Mouse (Mus musculus) C2C12 (cell line): ENCODE measurements around the gene Tmem256.

Source experiments
- CEBPB ChIP-seq: IDR thresholded peaks from one replicate; pipeline ENCODE4 v1.6.1; 2011; ENCODE audit warnings: low read depth, mild to moderate bottlenecking, control low read depth, moderate library complexity
- CTCF ChIP-seq: IDR thresholded peaks from one replicate; pipeline ENCODE4 v1.5.1; 2011; ENCODE audit not compliant: control insufficient read depth, insufficient read depth, insufficient read length
- MAX ChIP-seq: IDR thresholded peaks from one replicate; pipeline ENCODE4 v1.6.1; 2011; ENCODE audit warnings: mild to moderate bottlenecking, control low read depth
- USF1 ChIP-seq: IDR thresholded peaks from one replicate; pipeline ENCODE4 v1.6.1; 2011; ENCODE audit warnings: low read depth, mild to moderate bottlenecking, control low read depth, moderate library complexity

DNA sequence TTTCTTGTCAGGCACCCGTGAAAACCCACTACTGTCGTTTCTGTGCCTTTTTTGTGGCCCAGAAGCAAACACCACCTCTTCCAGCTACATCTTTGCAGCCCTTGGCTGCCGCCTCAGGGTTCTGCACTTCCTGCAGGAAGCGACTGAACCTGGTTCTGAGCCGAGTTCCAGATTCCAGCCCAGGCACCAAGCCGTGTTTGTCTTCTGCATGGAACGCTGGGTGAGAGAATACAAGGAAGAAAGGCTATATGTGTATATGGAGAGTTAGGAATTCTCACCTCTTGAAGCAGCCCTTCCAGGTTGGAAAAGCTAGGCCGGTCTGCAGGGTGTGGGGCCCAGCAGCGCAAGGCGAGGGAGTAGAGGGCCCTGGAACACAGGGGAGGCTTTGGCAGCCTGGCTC is 16.4 kb downstream of the Tmem256 start:
- TF ChIP-seq CTCF (no peak), USF1 (no peak), CEBPB (no peak), MAX (no peak)
